28 mouse cellular contexts compared by ENCODE assay signal in genomic region chr1:98167800-98168199, GRCm38 (mm10).
"Had no signal": no experiment of that assay in that cellular context is flagged by ENCODE, and none has a peak within 500 bp of the region (broad histone marks: within the 10 kb centered on the region; RNA-seq: fewer than 3 reads in every experiment).

No protein-coding gene starts in this region.

- H3K4me1 ChIP-seq: heart, embryonic 10.5 days; heart, embryonic 12.5 days; hindbrain, embryonic 10.5 days; hindbrain, embryonic 12.5 days; intestine, embryonic 15.5 days; limb, embryonic 13.5 days; limb, embryonic 15.5 days; liver, embryonic 12.5 days had no signal

- H3K9ac ChIP-seq: heart, embryonic 12.5 days; hindbrain, embryonic 12.5 days; hindbrain, embryonic 14.5 days; intestine, embryonic 15.5 days; limb, embryonic 13.5 days; limb, embryonic 15.5 days; liver, embryonic 12.5 days; liver, embryonic 14.5 days had no signal

- H3K9me3 ChIP-seq: heart, embryonic 10.5 days; heart, embryonic 12.5 days; hindbrain, embryonic 10.5 days; hindbrain, embryonic 12.5 days; intestine, embryonic 15.5 days; limb, embryonic 13.5 days; limb, embryonic 15.5 days; liver, embryonic 12.5 days had no signal

- H3K4me2 ChIP-seq: heart, embryonic 12.5 days; hindbrain, embryonic 12.5 days; hindbrain, embryonic 14.5 days; intestine, embryonic 15.5 days; limb, embryonic 13.5 days; limb, embryonic 15.5 days; liver, embryonic 12.5 days had no signal

- H3K27ac ChIP-seq: gastrocnemius, adult 2 months; heart, adult 2 months; heart, embryonic 10.5 days; hindbrain, embryonic 10.5 days; hindbrain, embryonic 12.5 days; hindbrain, embryonic 14.5 days; intestine, embryonic 15.5 days; layer of hippocampus, adult 2 months; left cerebral cortex, adult 2 months; limb, embryonic 13.5 days; limb, embryonic 15.5 days; liver, embryonic 12.5 days; liver, embryonic 14.5 days had no signal

- DNase-seq: gastrocnemius, adult 2 months; gastrocnemius, postnatal 10 days; gastrocnemius, postnatal 25 days; heart, adult 11 months; heart, adult 2 months; heart, postnatal 10 days; heart, postnatal 4 days; kidney, adult 18-20 months; kidney, adult 8-10 months; kidney, postnatal 10 days; kidney, postnatal 25 days; kidney, postnatal 4 days; left cerebral cortex, postnatal 4 days had no signal

- H3K4me3 ChIP-seq: gastrocnemius, adult 2 months; heart, adult 2 months; heart, embryonic 10.5 days; heart, embryonic 12.5 days; hindbrain, embryonic 10.5 days; hindbrain, embryonic 12.5 days; intestine, embryonic 15.5 days; layer of hippocampus, adult 2 months; left cerebral cortex, adult 2 months; limb, embryonic 13.5 days; limb, embryonic 15.5 days; liver, embryonic 12.5 days had no signal

- H3K36me3 ChIP-seq: heart, embryonic 10.5 days; heart, embryonic 12.5 days; hindbrain, embryonic 10.5 days; hindbrain, embryonic 12.5 days; intestine, embryonic 15.5 days; limb, embryonic 13.5 days; limb, embryonic 15.5 days; liver, embryonic 12.5 days had no signal

- ATAC-seq: hindbrain, embryonic 16.5 days; inflammation-experienced regulatory T-cells, adult 6 months; intestine, embryonic 15.5 days; intestine, postnatal 0 days; liver, embryonic 12.5 days had no signal

- H3K27me3 ChIP-seq: heart, embryonic 12.5 days; hindbrain, embryonic 12.5 days; intestine, embryonic 15.5 days; limb, embryonic 13.5 days; limb, embryonic 15.5 days; liver, embryonic 12.5 days had no signal
